Mouse (Mus musculus) embryonic facial prominence, embryonic 15.5 days (tissue): ENCODE results near the gene Tnp1. TPM values are rescaled to one million over a fixed set of nuclear protein-coding genes. Genes with fewer than 3 reads are reported as not detected.

Source experiments
- ATAC-seq: fragments of 200-750 bp; cut with Nextera tagmentation; 2 replicates; pipeline ENCODE4 v1.8.0; 2017; ENCODE audit warnings: low read depth, moderate TSS enrichment; ENCODE audit not compliant: insufficient number of reproducible peaks, low FRiP score, low TSS enrichment
- H3K27ac ChIP-seq: fragments of 300-500 bp; sonication (generic); replicated peaks from 2 replicates; pipeline ENCODE4 v1.5.1; 2015; ENCODE audit warnings: mild to moderate bottlenecking, inconsistent platforms
- H3K27me3 ChIP-seq: fragments of 300-500 bp; sonication (generic); 2 replicates; pipeline ENCODE4 v1.6.1; 2015; ENCODE audit warnings: inconsistent platforms
- H3K36me3 ChIP-seq: fragments of 300-500 bp; sonication (generic); 2 replicates; pipeline ENCODE4 v1.6.1; 2015; ENCODE audit warnings: mild to moderate bottlenecking, inconsistent platforms
- H3K4me1 ChIP-seq: fragments of 300-500 bp; sonication (generic); 2 replicates; pipeline ENCODE4 v1.6.1; 2015; ENCODE audit warnings: inconsistent platforms
- H3K4me2 ChIP-seq: fragments of 300-500 bp; sonication (generic); replicated peaks from 2 replicates; pipeline ENCODE4 v1.6.1; 2015; ENCODE audit warnings: mild to moderate bottlenecking, inconsistent platforms
- H3K4me3 ChIP-seq: fragments of 300-500 bp; sonication (generic); replicated peaks from 2 replicates; pipeline ENCODE4 v1.5.1; 2015; ENCODE audit warnings: mild to moderate bottlenecking, inconsistent platforms
- H3K9ac ChIP-seq: fragments of 300-500 bp; sonication (generic); 2 replicates; pipeline ENCODE4 v1.6.1; 2015; ENCODE audit warnings: inconsistent platforms
- H3K9me3 ChIP-seq: fragments of 300-500 bp; sonication (generic); replicated peaks from 2 replicates; pipeline ENCODE4 v1.6.1; 2016; ENCODE audit warnings: inconsistent platforms
- WGBS: fragments of 180-500 bp; shearing (Covaris S2); methylation state at CpG from one replicate; pipeline ENCODE4 v1.1.7; 2015; 5-methylcytosine and 5-hydroxymethylcytosine counted together
- polyA plus RNA-seq: library from polyadenylated mRNA; unstranded; fragments of >200 nt; fragmentation: Nextera tagmentation; extraction: Ambion mirVana; gene quantifications from 2 replicates; pipeline ENCODE4 v1.2.1, GENCODE M21; 2015

Gene Tnp1
- polyA plus RNA-seq = not detected in 2 replicates

DNA sequence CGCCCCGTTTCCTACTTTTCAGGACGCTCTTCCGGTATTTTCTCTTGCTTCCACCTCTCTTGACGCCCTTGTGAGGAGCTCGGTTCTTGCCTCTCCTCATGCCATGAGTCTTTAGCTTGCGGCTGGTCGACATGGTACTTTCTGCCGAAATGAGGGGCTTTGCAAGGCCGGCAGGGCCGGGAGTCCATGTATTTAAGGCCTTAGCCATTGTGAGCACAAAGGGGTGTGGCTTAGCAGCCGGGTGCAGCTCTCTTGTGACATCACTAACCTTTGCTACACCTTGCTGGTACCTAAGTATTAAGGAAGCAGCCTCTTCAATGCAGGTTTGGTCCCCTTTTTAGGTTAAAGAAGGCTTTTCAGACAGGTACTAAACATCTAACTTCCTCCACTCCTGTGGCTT lies at the start of gene Tnp1:
TSS of gene Tnp1 (minus strand) at position 179 of the 400 bp plus-strand sequence.
- no peak for ATAC-seq
- Histone ChIP-seq H3K4me2 (no peak within 1 kb of the TSS), H3K4me3 (no peak within 1 kb of the TSS), H3K9me3 (no peaks in the 10 kb centered on the region), H3K27ac (no peak within 1 kb of the TSS), H3K36me3 (no peaks in the 10 kb centered on the region), H3K27me3 (no peaks in the 10 kb centered on the region), H3K9ac (no peak within 1 kb of the TSS), H3K4me1 (no peaks in the 10 kb centered on the region)
- WGBS = 91% methylated on average over 12 of the region's 12 CpGs

GRCm38 (mm10) chr1:73064336-73064735 lies 48.6 kb upstream of the Tnp1 start:
- WGBS = 85% methylated on average over 3 of the region's 3 CpGs
- no peak overlapping the region for H3K4me2 ChIP-seq
- no peaks in the 10 kb centered on the region for H3K27me3 ChIP-seq
- H3K27ac ChIP-seq = no peak overlapping the region
- no peaks in the 10 kb centered on the region for H3K4me1 ChIP-seq
- no peak overlapping the region for H3K4me3 ChIP-seq
- no peak overlapping the region for H3K9ac ChIP-seq
- H3K36me3 ChIP-seq = no peaks in the 10 kb centered on the region
- H3K9me3 ChIP-seq = no peaks in the 10 kb centered on the region
- ATAC-seq = no peak

- Histone ChIP-seq H3K4me2 (no peak overlapping the region), H3K9me3 (no peaks in the 10 kb centered on the region), H3K4me1 (no peaks in the 10 kb centered on the region), H3K27ac (no peak overlapping the region), H3K27me3 (no peaks in the 10 kb centered on the region), H3K9ac (no peak overlapping the region), H3K36me3 (no peaks in the 10 kb centered on the region), H3K4me3 (no peak overlapping the region)
- ATAC-seq = no peak
- WGBS = 52% methylated on average over 7 of the region's 7 CpGs
These were observed 46.0 kb upstream of the Tnp1 start for GRCm38 (mm10) chr1:73061491-73062233.

DNA sequence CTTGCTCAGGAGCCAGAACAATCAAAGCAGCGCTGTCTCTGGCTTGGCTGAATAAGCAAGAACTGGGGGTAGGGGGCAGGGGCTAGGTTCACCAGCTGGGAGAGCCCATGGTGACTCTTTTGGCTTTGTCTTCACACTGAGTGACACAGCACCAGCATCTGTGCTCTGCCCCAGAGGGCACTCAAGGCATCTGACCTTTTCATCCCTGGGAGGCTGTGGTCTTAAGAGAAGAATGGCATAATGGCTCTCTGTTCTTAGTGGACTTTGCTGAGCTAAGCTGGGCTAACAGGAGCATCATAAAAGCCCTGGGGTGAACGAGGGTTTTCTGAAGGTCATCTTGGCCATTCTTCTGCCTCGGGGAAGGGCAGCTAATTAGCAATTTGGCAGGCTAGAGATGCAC lies 44.6 kb upstream of the Tnp1 start:
- ATAC-seq = no peak
- Histone ChIP-seq H3K4me2 (no peak overlapping the region), H3K4me1 (no peaks in the 10 kb centered on the region), H3K9ac (no peak overlapping the region), H3K36me3 (no peaks in the 10 kb centered on the region), H3K9me3 (no peaks in the 10 kb centered on the region), H3K27me3 (no peaks in the 10 kb centered on the region), H3K4me3 (no peak overlapping the region), H3K27ac (no peak overlapping the region)
- WGBS = 12% methylated on average over 3 of the region's 3 CpGs

DNA sequence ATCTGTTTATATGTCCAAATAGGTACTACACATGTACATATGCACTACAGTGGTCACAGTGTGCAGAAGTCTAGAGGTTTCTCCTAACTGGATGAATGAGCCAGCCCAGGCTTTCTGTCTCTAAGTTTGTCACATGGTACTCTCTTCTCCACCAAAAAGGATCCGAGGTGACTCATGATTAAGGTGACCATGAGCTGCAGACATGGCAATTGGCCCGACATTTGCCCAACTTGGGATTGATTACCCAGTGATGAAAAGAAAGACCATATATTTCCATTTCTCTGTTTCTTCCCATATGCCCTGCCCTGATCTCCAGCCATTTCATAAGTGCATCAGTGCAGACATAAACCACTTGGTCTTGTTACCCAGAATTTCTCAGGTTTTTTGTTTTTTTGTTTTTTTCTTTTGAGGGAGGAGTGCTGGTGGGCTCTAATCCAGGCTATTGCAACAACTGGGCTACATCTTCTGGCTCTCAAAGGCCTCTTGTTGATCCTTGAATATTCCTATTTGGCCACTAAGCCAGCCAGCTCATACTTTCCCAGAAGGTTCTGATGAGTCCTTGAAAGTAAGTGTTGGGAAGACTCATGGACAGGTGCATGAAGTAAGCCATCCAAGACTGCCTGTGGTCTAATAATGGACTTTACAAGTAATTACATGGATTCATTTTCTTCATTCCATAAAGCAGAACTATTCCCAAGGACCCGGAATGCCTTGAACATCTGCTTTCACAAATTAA lies 40.7 kb upstream of the Tnp1 start:
- no peak for ATAC-seq
- WGBS = 76% methylated on average over 3 of the region's 3 CpGs
- H3K4me1 ChIP-seq = no peaks in the 10 kb centered on the region

DNA sequence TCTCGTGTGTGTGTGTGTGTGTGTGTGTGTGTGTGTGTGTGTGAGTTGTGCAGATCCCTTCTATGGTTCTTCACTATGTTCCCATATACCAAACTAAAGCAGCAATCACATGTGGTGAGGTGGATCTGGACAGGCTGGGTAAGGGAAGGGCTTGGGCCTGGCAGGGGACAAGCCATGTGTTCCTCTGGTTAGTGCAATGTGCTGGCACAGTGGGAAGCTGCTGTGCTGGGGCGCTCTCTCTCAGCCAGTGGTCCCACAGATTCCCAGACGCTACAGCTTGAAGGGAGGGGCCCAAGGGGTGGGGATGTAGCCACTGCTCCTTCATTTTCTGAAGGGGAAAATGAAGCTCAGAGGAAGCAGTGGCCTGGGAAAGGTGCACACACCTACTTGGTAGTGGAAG lies 40.1 kb upstream of the Tnp1 start:
- Histone ChIP-seq H3K4me1 (no peaks in the 10 kb centered on the region), H3K27me3 (no peaks in the 10 kb centered on the region), H3K27ac (no peak overlapping the region), H3K9me3 (no peaks in the 10 kb centered on the region), H3K9ac (no peak overlapping the region), H3K4me3 (no peak overlapping the region), H3K36me3 (no peaks in the 10 kb centered on the region), H3K4me2 (no peak overlapping the region)
- no peak for ATAC-seq
- 57% methylated on average over 3 of the region's 3 CpGs for WGBS

More for the DNA sequence above, 40.7 kb upstream of the Tnp1 start:
- no peak overlapping the region for H3K9ac ChIP-seq
- H3K4me3 ChIP-seq = no peak overlapping the region
- no peak overlapping the region for H3K4me2 ChIP-seq
- H3K27me3 ChIP-seq = no peaks in the 10 kb centered on the region
- H3K9me3 ChIP-seq = no peaks in the 10 kb centered on the region
- H3K36me3 ChIP-seq = no peaks in the 10 kb centered on the region
- no peak overlapping the region for H3K27ac ChIP-seq

DNA sequence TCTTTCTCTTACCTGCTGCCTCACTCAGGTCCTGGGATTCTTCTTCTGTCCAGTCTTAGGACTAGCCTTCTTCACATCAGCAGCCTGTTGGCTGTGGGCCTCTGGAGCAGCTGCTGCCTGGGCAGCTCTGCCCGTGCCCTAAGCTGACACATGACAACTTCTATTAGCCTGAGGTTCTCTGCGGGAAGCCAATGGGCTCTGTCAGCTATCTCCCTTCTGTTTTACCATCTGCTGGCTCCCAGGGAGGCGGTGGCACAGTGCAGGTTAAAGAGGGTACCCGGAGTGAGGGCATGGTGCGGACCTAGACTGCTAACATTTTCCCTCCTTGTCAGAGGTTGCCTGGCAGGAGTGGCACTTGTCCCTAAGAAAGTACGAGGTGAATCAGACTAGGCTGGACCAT lies 39.5 kb upstream of the Tnp1 start:
- no peaks in the 10 kb centered on the region for H3K4me1 ChIP-seq
- H3K27me3 ChIP-seq = no peaks in the 10 kb centered on the region
- no peak for ATAC-seq
- no peaks in the 10 kb centered on the region for H3K9me3 ChIP-seq
- WGBS = 73% methylated on average over 6 of the region's 6 CpGs
- H3K9ac ChIP-seq = no peak overlapping the region
- H3K27ac ChIP-seq = no peak overlapping the region
- no peak overlapping the region for H3K4me2 ChIP-seq
- H3K4me3 ChIP-seq = no peak overlapping the region
- no peaks in the 10 kb centered on the region for H3K36me3 ChIP-seq

DNA sequence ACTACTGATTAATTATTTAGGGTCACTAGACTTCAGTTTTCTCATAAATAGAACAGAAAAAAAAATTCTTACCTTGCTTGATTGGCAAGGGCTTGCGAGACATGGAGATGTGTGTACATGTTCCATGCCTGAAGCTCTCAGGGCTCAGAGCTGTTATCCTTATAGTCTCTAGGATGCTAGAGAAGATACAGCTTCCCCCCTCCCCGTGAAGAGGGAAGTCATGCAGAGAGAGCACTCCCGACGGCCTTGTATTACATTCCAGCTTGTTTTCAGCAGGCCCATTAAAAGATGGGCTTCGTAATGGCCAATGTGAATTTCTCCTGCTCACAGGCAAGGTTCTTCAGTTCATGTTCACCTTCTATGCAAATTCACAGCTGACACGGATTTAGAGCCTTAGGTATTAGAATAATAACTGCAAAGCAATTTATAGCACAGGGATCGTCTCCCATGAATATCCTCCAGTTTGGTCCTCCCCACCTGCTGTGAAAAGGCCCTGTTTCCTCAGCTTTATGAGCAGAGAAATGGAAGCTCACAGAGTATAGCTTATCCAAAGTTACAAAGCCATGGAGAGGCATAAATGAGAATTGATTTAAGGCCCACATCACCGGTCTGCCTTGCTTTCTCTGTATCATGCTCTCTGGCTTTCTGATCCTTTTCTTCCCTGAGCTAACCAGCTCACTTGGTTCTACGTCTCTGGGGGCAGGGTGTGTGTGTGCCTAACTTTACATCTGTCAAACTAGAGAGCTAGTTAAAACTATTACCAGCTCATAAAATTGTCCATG lies 38.0 kb upstream of the Tnp1 start:
- H3K4me2 ChIP-seq = no peak overlapping the region
- H3K27ac ChIP-seq = no peak overlapping the region
- H3K4me3 ChIP-seq = no peak overlapping the region
- no peaks in the 10 kb centered on the region for H3K27me3 ChIP-seq
- no peak overlapping the region for H3K9ac ChIP-seq
- H3K9me3 ChIP-seq = no peaks in the 10 kb centered on the region
- no peaks in the 10 kb centered on the region for H3K4me1 ChIP-seq
- no peaks in the 10 kb centered on the region for H3K36me3 ChIP-seq
- WGBS = 48% methylated on average over 9 of the region's 9 CpGs
- ATAC-seq = no peak

DNA sequence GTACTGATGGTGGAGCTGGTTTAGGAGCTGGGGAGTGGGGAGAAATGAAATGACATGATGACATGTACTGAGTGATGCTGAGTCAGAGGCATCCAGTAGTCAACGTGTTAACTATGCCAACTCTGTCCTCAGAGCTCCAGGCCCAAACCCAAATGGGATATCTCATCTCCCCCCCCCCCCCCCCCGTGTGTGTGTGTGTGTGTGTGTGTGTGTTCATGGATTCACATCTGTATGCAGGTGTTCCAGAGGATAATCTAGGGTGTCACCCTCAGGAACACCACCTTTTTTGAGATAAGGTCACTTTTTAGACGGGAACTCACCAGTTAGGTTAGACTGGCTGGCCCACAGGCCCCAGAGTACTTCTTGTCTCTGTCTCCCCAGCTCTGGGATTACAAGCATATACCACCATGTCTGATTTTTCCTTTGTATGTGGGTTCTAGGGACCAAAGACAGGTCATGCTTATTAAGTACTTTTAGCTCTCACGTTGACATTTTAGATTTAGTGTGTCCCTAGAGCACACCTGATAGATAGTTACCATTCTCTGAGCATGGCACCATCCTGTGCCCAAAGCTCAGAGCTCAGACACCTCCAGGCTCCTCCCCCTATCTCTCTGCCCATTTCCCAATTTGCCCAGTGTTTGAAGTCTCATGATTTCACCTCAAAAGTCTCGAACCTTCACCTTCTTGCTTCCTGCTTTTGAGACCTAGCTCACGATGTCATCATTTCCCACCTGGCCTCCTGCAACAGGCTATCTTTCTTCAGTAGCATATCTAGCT lies 31.4 kb upstream of the Tnp1 start:
- H3K4me3 ChIP-seq = no peak overlapping the region
- H3K9me3 ChIP-seq = no peaks in the 10 kb centered on the region
- no peak overlapping the region for H3K9ac ChIP-seq
- H3K27ac ChIP-seq = no peak overlapping the region
- H3K4me2 ChIP-seq = no peak overlapping the region
- H3K27me3 ChIP-seq = no peaks in the 10 kb centered on the region
- H3K36me3 ChIP-seq = no peaks in the 10 kb centered on the region
- WGBS = 83% methylated on average over 5 of the region's 6 CpGs
- no peak for ATAC-seq
- no peaks in the 10 kb centered on the region for H3K4me1 ChIP-seq

- WGBS = 24% methylated on average over 9 of the region's 9 CpGs
- H3K36me3 ChIP-seq = no peaks in the 10 kb centered on the region
- H3K9ac ChIP-seq = no peak overlapping the region
- H3K27me3 ChIP-seq = no peaks in the 10 kb centered on the region
- H3K4me2 ChIP-seq = no peak overlapping the region
- no peak overlapping the region; the same call in 1 of the 2 replicates for H3K27ac ChIP-seq
- no peak for ATAC-seq
- H3K9me3 ChIP-seq = no peaks in the 10 kb centered on the region
- no peak overlapping the region for H3K4me3 ChIP-seq
- H3K4me1 ChIP-seq = no peaks in the 10 kb centered on the region
These were observed 30.4 kb upstream of the Tnp1 start for GRCm38 (mm10) chr1:73045948-73046685.
